Mouse (Mus musculus): Measurements from ENCODE around the gene Nkx1-1. TPM values are rescaled to one million over a fixed set of nuclear protein-coding genes. Genes with fewer than 3 reads are reported as not detected.

Nkx1-1 gene
- polyA plus RNA-seq, 1 experiment, result not detected

- Histone ChIP-seq H3K4me3 (ENCODE audit: insufficient read depth, poor library complexity, severe bottlenecking) (no peak overlapping the region), H3K79me3 (ENCODE audit: low read depth) (no peaks in the 10 kb centered on the region), H3K79me2 (ENCODE audit: control insufficient read depth, insufficient read depth) (no peaks in the 10 kb centered on the region), H3K27me3 (ENCODE audit: control insufficient read depth, insufficient read depth, insufficient read length) (no peaks in the 10 kb centered on the region), H3K36me3 (ENCODE audit: control insufficient read depth, insufficient read depth) (no peaks in the 10 kb centered on the region), H3ac (ENCODE audit: control insufficient read depth, insufficient read length, low read depth) (no peak overlapping the region)
- no peak for TF ChIP-seq MYOG (IDR thresholded peaks at IDR 0.05; ENCODE audit: control insufficient read depth, extremely low read depth, insufficient read length)
- no peak for TF ChIP-seq FOSL1 (IDR thresholded peaks at IDR 0.05; ENCODE audit: insufficient read depth, low read length, poor library complexity, severe bottlenecking)
- TF ChIP-seq CEBPB (IDR thresholded peaks at IDR 0.05; ENCODE audit: low read depth), result no peak
- no peak for TF ChIP-seq MAX (IDR thresholded peaks at IDR 0.05)
- no peak for TF ChIP-seq MYOD1 (IDR thresholded peaks at IDR 0.05; ENCODE audit: control insufficient read depth, insufficient read length, low read depth)
- TF ChIP-seq USF1 (IDR thresholded peaks at IDR 0.05; ENCODE audit: low read depth), result no peak
- TF ChIP-seq CTCF (IDR thresholded peaks at IDR 0.05; ENCODE audit: control insufficient read depth, insufficient read depth, insufficient read length), result no peak
These were observed 38.1 kb downstream of the Nkx1-1 start for GRCm38 (mm10) chr5:33395693-33396092.

GRCm38 (mm10) chr5:33393803-33394202, 40.0 kb downstream of the Nkx1-1 start:
- Histone ChIP-seq H3K79me2 (ENCODE audit: control insufficient read depth, insufficient read depth) (no peaks in the 10 kb centered on the region), H3K36me3 (ENCODE audit: control insufficient read depth, insufficient read depth) (no peaks in the 10 kb centered on the region), H3ac (ENCODE audit: control insufficient read depth, insufficient read length, low read depth) (no peak overlapping the region), H3K4me3 (ENCODE audit: insufficient read depth, poor library complexity, severe bottlenecking) (no peak overlapping the region), H3K79me3 (ENCODE audit: low read depth) (no peaks in the 10 kb centered on the region), H3K27me3 (ENCODE audit: control insufficient read depth, insufficient read depth, insufficient read length) (no peaks in the 10 kb centered on the region)
- no peak for TF ChIP-seq MYOG (IDR thresholded peaks at IDR 0.05; ENCODE audit: control insufficient read depth, extremely low read depth, insufficient read length)
- peak; percentile 96 for TF ChIP-seq CTCF (IDR thresholded peaks at IDR 0.05; ENCODE audit: control insufficient read depth, insufficient read depth, insufficient read length)
- no peak for TF ChIP-seq FOSL1 (IDR thresholded peaks at IDR 0.05; ENCODE audit: insufficient read depth, low read length, poor library complexity, severe bottlenecking)

GRCm38 (mm10) chr5:33387550-33387949, 46.2 kb downstream of the Nkx1-1 start:
- no peaks in the 10 kb centered on the region for H3K27me3 ChIP-seq (ENCODE audit: control insufficient read depth, insufficient read depth, insufficient read length)

More at GRCm38 (mm10) chr5:33387550-33387949, 46.2 kb downstream of the Nkx1-1 start:
- TF ChIP-seq MAX (IDR thresholded peaks at IDR 0.05) (no peak), USF1 (IDR thresholded peaks at IDR 0.05; ENCODE audit: low read depth) (no peak), MYOD1 (IDR thresholded peaks at IDR 0.05; ENCODE audit: control insufficient read depth, insufficient read length, low read depth) (no peak), CEBPB (IDR thresholded peaks at IDR 0.05; ENCODE audit: low read depth) (no peak), FOSL1 (IDR thresholded peaks at IDR 0.05; ENCODE audit: insufficient read depth, low read length, poor library complexity, severe bottlenecking) (no peak), CTCF (IDR thresholded peaks at IDR 0.05; ENCODE audit: control insufficient read depth, insufficient read depth, insufficient read length) (no peak), MYOG (IDR thresholded peaks at IDR 0.05; ENCODE audit: control insufficient read depth, extremely low read depth, insufficient read length) (no peak)
- Histone ChIP-seq H3ac (ENCODE audit: control insufficient read depth, insufficient read length, low read depth) (no peak overlapping the region), H3K79me2 (ENCODE audit: control insufficient read depth, insufficient read depth) (no peaks in the 10 kb centered on the region), H3K79me3 (ENCODE audit: low read depth) (no peaks in the 10 kb centered on the region), H3K36me3 (ENCODE audit: control insufficient read depth, insufficient read depth) (no peaks in the 10 kb centered on the region), H3K4me3 (ENCODE audit: insufficient read depth, poor library complexity, severe bottlenecking) (no peak overlapping the region)

Other genes with a start within 250 kb of the Nkx1-1 start
- gene Spon2, start 215.5 kb downstream of the Nkx1-1 start, polyA plus RNA-seq (2012; fragmentation: generic; extraction: Trizol), result 1.4 TPM
- gene Ctbp1, start 159.0 kb downstream of the Nkx1-1 start, polyA plus RNA-seq (2012; fragmentation: generic; extraction: Trizol), result 242 TPM
- gene Maea, start 98.5 kb downstream of the Nkx1-1 start, polyA plus RNA-seq (2012; fragmentation: generic; extraction: Trizol), result 94.9 TPM
- 0.94 TPM for gene Uvssa, start 55.4 kb downstream of the Nkx1-1 start, polyA plus RNA-seq (2012; fragmentation: generic; extraction: Trizol)
- 31.4 TPM for gene Fam53a, start 195.7 kb upstream of the Nkx1-1 start, polyA plus RNA-seq (2012; fragmentation: generic; extraction: Trizol)
- 0.18 TPM for gene Gm9903, start 195.9 kb upstream of the Nkx1-1 start, polyA plus RNA-seq (2012; fragmentation: generic; extraction: Trizol)
- 47.4 TPM for gene Slbp, start 218.6 kb upstream of the Nkx1-1 start, polyA plus RNA-seq (2012; fragmentation: generic; extraction: Trizol)
- 109 TPM for gene Tacc3, start 224.2 kb upstream of the Nkx1-1 start, polyA plus RNA-seq (2012; fragmentation: generic; extraction: Trizol)
- gene Tmem129, start 224.4 kb upstream of the Nkx1-1 start, polyA plus RNA-seq (2012; fragmentation: generic; extraction: Trizol), result 26.1 TPM

Data from C2C12 (cell line).